18 mouse cellular contexts compared by ENCODE assay signal in the genomic region with DNA sequence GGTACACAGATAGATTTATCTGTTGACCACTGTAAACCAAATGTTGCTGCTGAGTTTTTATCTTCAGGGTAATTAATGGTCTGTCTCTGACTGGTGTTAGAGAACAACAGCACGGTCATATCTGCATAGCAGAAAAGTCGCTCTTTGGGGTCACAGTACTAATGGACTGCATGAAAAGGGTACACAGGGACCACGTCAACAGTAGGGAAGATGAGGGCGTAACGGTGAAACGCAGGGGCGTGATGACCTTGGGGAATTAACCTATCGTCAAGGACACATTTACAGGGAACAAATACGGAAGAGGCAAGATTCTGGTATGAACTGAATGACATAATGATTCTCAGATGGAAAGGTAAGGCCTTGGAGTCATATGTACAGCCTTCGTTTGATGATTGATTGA. TPM values are rescaled to one million over a fixed set of nuclear protein-coding genes. Genes with fewer than 3 reads are reported as not detected.
"Had no signal": no experiment of that assay in that cellular context is flagged by ENCODE, and none has a peak within 500 bp of the region (broad histone marks: within the 10 kb centered on the region; RNA-seq: fewer than 3 reads in every experiment).

No protein-coding gene starts in this region.

- H3K27me3 ChIP-seq: midbrain, embryonic 12.5 days; neural tube, embryonic 13.5 days; neural tube, embryonic 15.5 days had no signal

- H3K9ac ChIP-seq: lung, embryonic 14.5 days; midbrain, embryonic 12.5 days; neural tube, embryonic 13.5 days; neural tube, embryonic 15.5 days had no signal

- H3K4me3 ChIP-seq: midbrain, embryonic 10.5 days; midbrain, embryonic 12.5 days; neural tube, embryonic 13.5 days; neural tube, embryonic 15.5 days had no signal

- H3K27ac ChIP-seq: midbrain, embryonic 10.5 days; midbrain, embryonic 12.5 days; neural tube, embryonic 13.5 days; neural tube, embryonic 15.5 days had no signal

- DNase-seq: lung, adult 18-20 months; lung, embryonic 14.5 days; lung, postnatal 10 days; lung, postnatal 4 days; midbrain, embryonic 14.5 days; right cerebral cortex, postnatal 14 days; spleen, adult 18-20 months; thymus, adult 18-20 months; thymus, postnatal 14 days; thymus, postnatal 36 days had no signal

RNA-seq across cellular contexts. Expression of gene Nek5, which starts 39.6 kb away (rescaled TPM):
- total RNA-seq: megakaryocyte, adult 5-6 weeks; megakaryocyte-erythroid progenitor cell, adult 5-6 weeks had no signal
- polyA plus RNA-seq: myocyte; thymus, postnatal 0 days had no signal
